Comparison of ENCODE assay signal across 9 mouse cellular contexts in genomic region chr14:121738431-121739403, GRCm38 (mm10). TPM values are rescaled to one million over a fixed set of nuclear protein-coding genes. Genes with fewer than 3 reads are reported as not detected.
A peak's percentile ranks its signal among the peaks of the same experiment; 100 is the strongest.
DNase-seq lines count a peak whose midpoint lies in the region; ATAC-seq and TF ChIP-seq lines count a peak whose summit lies in the region.
"Had no signal": no experiment of that assay in that cellular context is flagged by ENCODE, and none has a peak within 500 bp of the region (broad histone marks: within the 10 kb centered on the region; RNA-seq: fewer than 3 reads in every experiment).

No protein-coding gene starts in this region.

- no peak overlapping the region for H3K4me3 ChIP-seq in lung, embryonic 14.5 days (ENCODE audit: low read depth, low read length)
- no peak overlapping the region for H3K4me3 ChIP-seq in lung, adult 2 months (replicated peaks; ENCODE audit: extremely low read depth, low read depth, low read length)
- peak overlapping the region; percentile 18 for H3K4me3 ChIP-seq in forebrain, embryonic 14.5 days (ENCODE audit: low read depth, low read length)
- H3K4me3 ChIP-seq: lung, embryonic 15.5 days had no signal

- H3K4me2 ChIP-seq in lung, embryonic 14.5 days = peak overlapping the region; percentile 31; the same call in 1 of the 2 replicates
- H3K4me2 ChIP-seq in forebrain, embryonic 14.5 days (ENCODE audit: low read length) = peak overlapping the region; percentile 40
- H3K4me2 ChIP-seq: lung, embryonic 15.5 days had no signal

- H3K4me1 ChIP-seq in lung, embryonic 14.5 days (ENCODE audit: insufficient read depth) = peaks cover 6% of the 10 kb centered on the region; the same call in 1 of the 2 replicates
- H3K4me1 ChIP-seq in lung, adult 2 months (ENCODE audit: control insufficient read depth, insufficient read depth, low read length) = peaks cover 18% of the 10 kb centered on the region
- 0 out of 2 replicates have a peak, but pooled peaks cover 2% of the 10 kb centered on the region for H3K4me1 ChIP-seq in forebrain, embryonic 14.5 days (ENCODE audit: control insufficient read depth, insufficient read depth, low read length)

- H3K27me3 ChIP-seq in lung, embryonic 14.5 days (ENCODE audit: insufficient read depth, low read length) = no peaks in the 10 kb centered on the region
- H3K27me3 ChIP-seq in forebrain, embryonic 14.5 days (replicated peaks; ENCODE audit: control insufficient read depth, insufficient read depth, low read length) = no peaks in the 10 kb centered on the region
- H3K27me3 ChIP-seq: lung, embryonic 15.5 days had no signal

- DNase-seq in lung, embryonic 14.5 days = peak; percentile 17
- no peak for DNase-seq in lung, adult 2 months
- DNase-seq in forebrain, embryonic 14.5 days (ENCODE audit: low spot score) = peak; percentile 58
- peak; percentile 49 to 61 for DNase-seq in layer of hippocampus, adult 8-10 months (ENCODE audit: low spot score in 2 of 2)
- DNase-seq in right cerebral cortex, adult 2 months (ENCODE audit: low spot score in 2 of 2) = peak; percentile 63 to 68
- DNase-seq in gastrocnemius, adult 8-10 months (ENCODE audit: low spot score in 2 of 2) = no peak
- DNase-seq in embryo, embryonic 10 days (ENCODE audit: low spot score) = no peak
- DNase-seq in kidney, postnatal 25 days = no peak

- no peak for TF ChIP-seq CTCF in lung, embryonic 14.5 days (IDR thresholded peaks at IDR 0.05; ENCODE audit: low read depth)
- TF ChIP-seq CTCF in lung, adult 2 months (IDR thresholded peaks at IDR 0.05; ENCODE audit: insufficient read depth, low read length) = no peak

- 0 out of 2 replicates have a peak, but pooled peaks have one; percentile 21 for ATAC-seq in lung, embryonic 14.5 days (ENCODE audit: insufficient read depth)
- ATAC-seq in forebrain, embryonic 14.5 days = peak; percentile 68

- WGBS in lung, embryonic 14.5 days = 50% methylated on average over 24 of the region's 24 CpGs
- WGBS in lung, adult 2 months = 32% methylated on average over 24 of the region's 24 CpGs
- 63% methylated on average over 24 of the region's 24 CpGs for WGBS in forebrain, embryonic 14.5 days

- no peaks in the 10 kb centered on the region for H3K9me3 ChIP-seq in lung, embryonic 14.5 days (ENCODE audit: low read depth, low read length)
- no peaks in the 10 kb centered on the region for H3K9me3 ChIP-seq in forebrain, embryonic 14.5 days (replicated peaks; ENCODE audit: control insufficient read depth, low read length)
- H3K9me3 ChIP-seq: lung, embryonic 15.5 days had no signal

- H3K27ac ChIP-seq in lung, embryonic 14.5 days (ENCODE audit: low read depth) = no peak overlapping the region
- H3K27ac ChIP-seq in forebrain, embryonic 14.5 days (ENCODE audit: low read depth, low read length) = peak overlapping the region; percentile 85
- H3K27ac ChIP-seq: lung, embryonic 15.5 days had no signal

- no peak for TF ChIP-seq POLR2A in lung, adult 2 months (IDR thresholded peaks at IDR 0.05; ENCODE audit: borderline replicate concordance, extremely low read depth, low read depth, low read length)

- H3K36me3 ChIP-seq in lung, embryonic 14.5 days (ENCODE audit: insufficient read depth) = no peaks in the 10 kb centered on the region
- H3K36me3 ChIP-seq in forebrain, embryonic 14.5 days (ENCODE audit: control insufficient read depth, insufficient read depth, low read length) = no peaks in the 10 kb centered on the region
- H3K36me3 ChIP-seq: lung, embryonic 15.5 days had no signal

- H3K9ac ChIP-seq in lung, embryonic 14.5 days = no peak overlapping the region
- peak overlapping the region; percentile 56 for H3K9ac ChIP-seq in forebrain, embryonic 14.5 days (ENCODE audit: low read length)
- H3K9ac ChIP-seq: lung, embryonic 15.5 days had no signal

RNA-seq across cellular contexts. Expression of gene Dock9, which starts 58.9 kb away (rescaled TPM):
- 14.6 and 14.9 TPM in 2 replicates for polyA plus RNA-seq in lung, embryonic 14.5 days (2014; fragmentation: Nextera tagmentation; extraction: Ambion mirVana)
- polyA plus RNA-seq in lung, adult 2 months (2012; rRNA removed) = 62.3 and 73.3 TPM in 2 replicates
- polyA plus RNA-seq in forebrain, embryonic 14.5 days (2014; fragmentation: Nextera tagmentation; extraction: Ambion mirVana) = 8.5 and 12.6 TPM in 2 replicates
- total RNA-seq in layer of hippocampus, adult 8-10 months (2022) = 100 to 1,000 TPM; 179 to 210 (median 198) TPM
- total RNA-seq in gastrocnemius, adult 8-10 months (2022) = 10 to 100 TPM; 11.6 to 16.7 (median 14.0) TPM

Comparison
In these comparisons a context has a peak if more than half of its experiments do, and no peak if none do; other contexts are left out.
1. DNase-seq: peak in lung, embryonic 14.5 days (single experiment), forebrain, embryonic 14.5 days (single experiment), layer of hippocampus, adult 8-10 months (2 of 2) and right cerebral cortex, adult 2 months (2 of 2); none in lung, adult 2 months (single experiment), gastrocnemius, adult 8-10 months (0 of 2), embryo, embryonic 10 days (single experiment) and kidney, postnatal 25 days (0 of 2).